Mouse (Mus musculus): ENCODE results near the gene 0610040J01Rik. TPM values are rescaled to one million over a fixed set of nuclear protein-coding genes. Genes with fewer than 3 reads are reported as not detected.

Gene 0610040J01Rik
- polyA plus RNA-seq, 1 experiment: 0.06 TPM

DNA sequence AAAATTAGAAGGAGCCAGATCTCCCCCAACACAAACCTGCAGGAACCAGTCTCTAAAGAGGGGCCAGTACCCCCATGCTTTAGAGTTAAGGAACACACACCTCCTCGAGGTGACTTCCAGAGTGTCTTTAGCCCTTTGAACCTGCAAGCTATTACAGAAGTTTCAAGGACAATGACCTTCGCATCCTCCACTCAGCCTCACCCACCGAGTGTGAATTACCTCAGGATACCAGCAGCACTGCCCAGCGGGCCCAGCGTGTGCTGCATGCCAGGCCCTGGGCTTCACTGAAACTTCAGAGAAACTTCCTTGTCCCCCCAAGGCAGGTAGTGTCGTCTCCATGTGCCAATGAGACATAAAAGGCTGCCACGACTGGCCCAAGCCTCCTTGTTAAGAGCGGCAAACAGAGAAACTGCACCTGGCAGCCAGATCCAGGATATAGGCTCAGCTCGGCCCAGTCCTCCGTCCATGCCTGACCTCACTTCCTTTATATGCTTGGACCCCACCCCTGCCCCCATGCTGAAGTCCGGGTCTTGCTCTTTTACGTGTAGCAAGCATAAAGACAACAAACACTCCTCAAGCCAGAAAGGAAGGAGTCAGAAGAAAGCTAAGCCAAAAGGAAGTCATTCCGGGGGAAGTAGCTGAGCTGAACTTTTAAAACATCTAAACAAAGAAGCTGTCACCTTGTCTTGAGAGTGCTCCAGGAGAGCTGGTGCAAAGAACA is 111.3 kb downstream of the 0610040J01Rik start:
- Histone ChIP-seq H3K4me1 (ENCODE audit: control insufficient read depth, insufficient read depth, low read length) (no peaks in the 10 kb centered on the region), H3K4me3 (ENCODE audit: control insufficient read depth, low read depth, low read length) (no peak overlapping the region), H3K27ac (ENCODE audit: control insufficient read depth, insufficient read depth, low read depth, low read length) (no peak overlapping the region), H3K27me3 (ENCODE audit: control insufficient read depth, insufficient read depth, low read length) (no peaks in the 10 kb centered on the region), H3K36me3 (ENCODE audit: control insufficient read depth, insufficient read depth, low read length) (no peaks in the 10 kb centered on the region)
- TF ChIP-seq POLR2A (IDR thresholded peaks at IDR 0.05; ENCODE audit: control insufficient read depth, low read depth, low read length) (no peak), CTCF (IDR thresholded peaks at IDR 0.05; ENCODE audit: control insufficient read depth, insufficient read depth, insufficient replicate concordance, low read depth, low read length) (no peak)

DNA sequence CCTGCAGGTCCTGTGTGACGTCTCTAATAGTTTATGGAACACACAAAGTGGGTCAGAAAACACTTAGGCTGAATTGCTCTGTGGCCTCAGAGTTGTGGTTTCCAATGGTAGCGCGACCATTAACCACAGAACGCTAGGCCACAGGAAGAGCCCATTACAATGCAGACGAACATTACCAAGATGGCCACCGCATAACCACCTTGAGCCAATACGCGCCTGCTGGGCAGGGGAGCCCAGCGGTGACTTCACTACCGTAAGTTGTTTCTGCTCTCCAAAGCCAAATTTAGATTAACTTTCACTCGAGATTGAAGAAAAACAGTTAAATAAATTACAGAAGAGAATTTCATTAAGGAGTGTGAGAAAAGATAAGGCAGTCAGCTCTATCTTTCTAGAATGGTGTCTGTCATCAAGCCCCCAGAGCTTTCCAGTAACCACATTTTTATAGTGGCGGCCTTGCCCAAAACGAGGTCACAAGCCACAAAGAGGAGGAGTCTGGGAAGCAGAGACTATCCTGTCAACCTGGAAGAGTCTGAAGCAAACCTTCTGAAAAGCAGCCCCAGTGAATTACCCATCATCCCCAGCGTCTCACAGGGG is 113.0 kb downstream of the 0610040J01Rik start:
- Histone ChIP-seq H3K27me3 (ENCODE audit: control insufficient read depth, insufficient read depth, low read length) (no peaks in the 10 kb centered on the region), H3K4me1 (ENCODE audit: control insufficient read depth, insufficient read depth, low read length) (no peaks in the 10 kb centered on the region), H3K4me3 (ENCODE audit: control insufficient read depth, low read depth, low read length) (no peak overlapping the region), H3K27ac (ENCODE audit: control insufficient read depth, insufficient read depth, low read depth, low read length) (no peak overlapping the region), H3K36me3 (ENCODE audit: control insufficient read depth, insufficient read depth, low read length) (no peaks in the 10 kb centered on the region)
- TF ChIP-seq CTCF (IDR thresholded peaks at IDR 0.05; ENCODE audit: control insufficient read depth, insufficient read depth, insufficient replicate concordance, low read depth, low read length) (no peak), POLR2A (IDR thresholded peaks at IDR 0.05; ENCODE audit: control insufficient read depth, low read depth, low read length) (no peak)

DNA sequence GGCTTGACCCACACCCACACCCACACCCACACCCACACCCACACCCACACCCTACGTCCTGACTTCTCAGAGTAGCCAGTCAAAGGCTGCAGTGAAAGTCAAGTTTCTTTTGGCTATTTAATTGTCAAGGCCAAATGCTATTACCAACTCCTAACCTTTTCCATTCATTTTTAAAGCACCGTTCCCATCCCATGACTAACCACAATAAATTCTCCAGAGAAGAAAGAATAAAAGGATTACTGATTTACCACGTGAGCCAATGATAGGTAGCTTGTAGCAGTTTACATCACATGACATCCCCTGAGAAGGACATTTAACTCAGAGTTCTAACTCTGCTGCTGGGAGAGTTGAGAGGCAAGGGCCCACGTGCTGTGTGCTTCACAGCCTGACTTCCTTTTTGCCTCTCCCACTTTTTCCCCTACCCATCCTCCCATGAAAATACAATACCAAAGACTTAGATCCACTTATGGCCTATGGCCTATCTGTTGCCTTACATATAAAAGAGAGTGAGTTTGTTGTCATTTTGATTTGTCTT is 118.7 kb downstream of the 0610040J01Rik start:
- no peaks in the 10 kb centered on the region for H3K27me3 ChIP-seq (ENCODE audit: control insufficient read depth, insufficient read depth, low read length)
- no peak overlapping the region for H3K27ac ChIP-seq (ENCODE audit: control insufficient read depth, insufficient read depth, low read depth, low read length)
- TF ChIP-seq POLR2A (IDR thresholded peaks at IDR 0.05; ENCODE audit: control insufficient read depth, low read depth, low read length) (no peak), CTCF (IDR thresholded peaks at IDR 0.05; ENCODE audit: control insufficient read depth, insufficient read depth, insufficient replicate concordance, low read depth, low read length) (no peak)
- no peaks in the 10 kb centered on the region for H3K36me3 ChIP-seq (ENCODE audit: control insufficient read depth, insufficient read depth, low read length)
- no peaks in the 10 kb centered on the region for H3K4me1 ChIP-seq (ENCODE audit: control insufficient read depth, insufficient read depth, low read length)
- no peak overlapping the region for H3K4me3 ChIP-seq (ENCODE audit: control insufficient read depth, low read depth, low read length)

DNA sequence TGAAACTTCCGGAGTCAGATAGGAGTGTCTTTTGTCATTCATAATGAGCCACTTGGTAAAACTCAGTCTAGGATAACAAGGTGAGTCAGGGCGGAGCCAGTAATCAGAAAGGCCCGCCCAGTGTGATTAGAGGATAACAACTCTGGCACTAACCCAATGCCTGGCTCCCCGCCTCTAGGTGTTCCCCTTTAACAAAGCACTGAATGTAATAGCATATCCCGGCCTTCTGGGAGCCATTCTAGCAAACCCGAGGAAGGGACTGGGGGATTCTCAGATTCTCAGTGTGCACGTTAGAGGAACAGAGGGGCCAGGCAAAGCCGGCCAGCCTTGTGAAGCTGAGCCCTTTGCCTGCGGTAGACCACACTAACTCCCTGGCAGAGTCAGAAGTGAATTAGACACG is 120.7 kb downstream of the 0610040J01Rik start:
- TF ChIP-seq POLR2A (IDR thresholded peaks at IDR 0.05; ENCODE audit: control insufficient read depth, low read depth, low read length) (no peak), CTCF (IDR thresholded peaks at IDR 0.05; ENCODE audit: control insufficient read depth, insufficient read depth, insufficient replicate concordance, low read depth, low read length) (no peak)
- Histone ChIP-seq H3K36me3 (ENCODE audit: control insufficient read depth, insufficient read depth, low read length) (no peaks in the 10 kb centered on the region), H3K27me3 (ENCODE audit: control insufficient read depth, insufficient read depth, low read length) (no peaks in the 10 kb centered on the region), H3K4me1 (ENCODE audit: control insufficient read depth, insufficient read depth, low read length) (no peaks in the 10 kb centered on the region), H3K4me3 (ENCODE audit: control insufficient read depth, low read depth, low read length) (no peak overlapping the region), H3K27ac (ENCODE audit: control insufficient read depth, insufficient read depth, low read depth, low read length) (no peak overlapping the region)

DNA sequence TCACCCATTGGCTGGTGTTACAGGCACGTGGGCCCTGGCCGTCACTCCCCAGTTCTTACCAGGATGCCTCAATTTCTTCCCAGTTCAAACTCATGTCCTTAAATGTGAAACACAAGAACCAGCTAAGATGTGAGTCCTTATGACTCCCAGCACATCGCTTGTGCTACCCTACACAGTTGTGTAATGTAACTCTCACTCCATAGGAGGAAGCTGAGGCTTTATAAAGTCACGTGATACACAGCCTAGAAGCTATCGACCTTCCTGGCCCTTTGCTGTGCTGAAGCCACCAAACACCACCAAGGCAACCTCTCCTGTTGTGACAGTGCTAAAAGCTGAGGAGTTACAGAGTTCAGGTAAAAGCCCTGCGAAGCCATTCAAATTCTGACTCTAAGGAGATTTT is 123.4 kb downstream of the 0610040J01Rik start:
- H3K4me3 ChIP-seq (ENCODE audit: control insufficient read depth, low read depth, low read length): no peak overlapping the region
- H3K27me3 ChIP-seq (ENCODE audit: control insufficient read depth, insufficient read depth, low read length): no peaks in the 10 kb centered on the region
- TF ChIP-seq CTCF (IDR thresholded peaks at IDR 0.05; ENCODE audit: control insufficient read depth, insufficient read depth, insufficient replicate concordance, low read depth, low read length): no peak
- TF ChIP-seq POLR2A (IDR thresholded peaks at IDR 0.05; ENCODE audit: control insufficient read depth, low read depth, low read length): no peak
- no peaks in the 10 kb centered on the region for H3K4me1 ChIP-seq (ENCODE audit: control insufficient read depth, insufficient read depth, low read length)
- H3K36me3 ChIP-seq (ENCODE audit: control insufficient read depth, insufficient read depth, low read length): no peaks in the 10 kb centered on the region
- no peak overlapping the region for H3K27ac ChIP-seq (ENCODE audit: control insufficient read depth, insufficient read depth, low read depth, low read length)

DNA sequence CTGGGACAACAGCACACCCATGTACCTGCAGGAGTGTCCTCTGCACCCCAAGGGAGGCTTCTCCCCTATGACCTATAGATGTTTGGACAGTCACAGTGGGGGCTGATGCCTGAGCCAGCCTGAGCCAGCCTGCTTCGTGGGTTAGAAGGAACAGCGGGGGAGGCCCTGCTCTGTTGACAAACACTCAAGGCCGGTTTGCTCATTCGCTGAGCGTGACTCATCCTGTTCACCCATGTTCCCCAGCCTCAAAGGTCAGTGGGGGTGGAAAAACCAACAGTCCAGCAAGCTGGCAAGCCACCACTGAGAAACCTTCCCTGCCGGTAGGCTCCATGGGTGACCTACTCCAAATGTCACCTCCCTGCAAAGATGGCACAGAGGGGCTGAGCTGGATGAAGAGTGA is 124.6 kb downstream of the 0610040J01Rik start:
- Histone ChIP-seq H3K27ac (ENCODE audit: control insufficient read depth, insufficient read depth, low read depth, low read length) (no peak overlapping the region), H3K4me3 (ENCODE audit: control insufficient read depth, low read depth, low read length) (no peak overlapping the region), H3K4me1 (ENCODE audit: control insufficient read depth, insufficient read depth, low read length) (no peaks in the 10 kb centered on the region), H3K36me3 (ENCODE audit: control insufficient read depth, insufficient read depth, low read length) (no peaks in the 10 kb centered on the region), H3K27me3 (ENCODE audit: control insufficient read depth, insufficient read depth, low read length) (no peaks in the 10 kb centered on the region)
- TF ChIP-seq POLR2A (IDR thresholded peaks at IDR 0.05; ENCODE audit: control insufficient read depth, low read depth, low read length): no peak
- TF ChIP-seq CTCF (IDR thresholded peaks at IDR 0.05; ENCODE audit: control insufficient read depth, insufficient read depth, insufficient replicate concordance, low read depth, low read length): no peak

DNA sequence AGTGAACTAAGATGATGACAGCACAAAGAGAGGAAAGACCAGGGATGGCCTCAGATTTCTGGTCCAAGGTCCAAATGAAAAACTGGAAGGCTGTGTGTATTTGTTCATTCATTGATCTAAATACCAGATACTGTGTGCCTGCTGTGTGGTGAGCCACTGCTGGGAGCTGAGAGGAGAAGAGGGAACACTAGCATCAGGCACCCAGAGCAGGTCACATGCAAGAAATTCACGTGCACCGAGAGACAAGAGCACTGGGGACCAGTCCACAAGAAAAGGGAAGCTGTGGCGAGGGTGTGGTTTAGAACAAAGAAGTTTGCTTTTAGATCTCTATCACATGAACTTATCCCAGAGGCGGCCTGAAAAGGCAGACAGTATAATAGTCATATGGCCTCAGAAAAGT is 126.4 kb downstream of the 0610040J01Rik start:
- H3K36me3 ChIP-seq (ENCODE audit: control insufficient read depth, insufficient read depth, low read length): no peaks in the 10 kb centered on the region
- no peak overlapping the region for H3K27ac ChIP-seq (ENCODE audit: control insufficient read depth, insufficient read depth, low read depth, low read length)
- H3K4me1 ChIP-seq (ENCODE audit: control insufficient read depth, insufficient read depth, low read length): no peaks in the 10 kb centered on the region
- no peak for TF ChIP-seq CTCF (IDR thresholded peaks at IDR 0.05; ENCODE audit: control insufficient read depth, insufficient read depth, insufficient replicate concordance, low read depth, low read length)
- TF ChIP-seq POLR2A (IDR thresholded peaks at IDR 0.05; ENCODE audit: control insufficient read depth, low read depth, low read length): no peak
- no peak overlapping the region for H3K4me3 ChIP-seq (ENCODE audit: control insufficient read depth, low read depth, low read length)
- no peaks in the 10 kb centered on the region for H3K27me3 ChIP-seq (ENCODE audit: control insufficient read depth, insufficient read depth, low read length)
